Mouse (Mus musculus) thymus, postnatal 0 days (tissue): Measurements from ENCODE around the gene Dpyd. TPM values are rescaled to one million over a fixed set of nuclear protein-coding genes. Genes with fewer than 3 reads are reported as not detected.

Source experiments
- DNase-seq: peaks from one replicate; pipeline ENCODE4 v3.0.0-alpha.2; 2015; ENCODE audit warnings: low spot score
- polyA plus RNA-seq: library from polyadenylated mRNA; unstranded; fragments of >200 nt; fragmentation: Nextera tagmentation; extraction: Ambion mirVana; gene quantifications from 2 replicates; pipeline ENCODE4 v1.2.1, GENCODE M21; 2015

The Dpyd gene
- polyA plus RNA-seq, result 3.2 and 3.3 TPM in 2 replicates

DNA sequence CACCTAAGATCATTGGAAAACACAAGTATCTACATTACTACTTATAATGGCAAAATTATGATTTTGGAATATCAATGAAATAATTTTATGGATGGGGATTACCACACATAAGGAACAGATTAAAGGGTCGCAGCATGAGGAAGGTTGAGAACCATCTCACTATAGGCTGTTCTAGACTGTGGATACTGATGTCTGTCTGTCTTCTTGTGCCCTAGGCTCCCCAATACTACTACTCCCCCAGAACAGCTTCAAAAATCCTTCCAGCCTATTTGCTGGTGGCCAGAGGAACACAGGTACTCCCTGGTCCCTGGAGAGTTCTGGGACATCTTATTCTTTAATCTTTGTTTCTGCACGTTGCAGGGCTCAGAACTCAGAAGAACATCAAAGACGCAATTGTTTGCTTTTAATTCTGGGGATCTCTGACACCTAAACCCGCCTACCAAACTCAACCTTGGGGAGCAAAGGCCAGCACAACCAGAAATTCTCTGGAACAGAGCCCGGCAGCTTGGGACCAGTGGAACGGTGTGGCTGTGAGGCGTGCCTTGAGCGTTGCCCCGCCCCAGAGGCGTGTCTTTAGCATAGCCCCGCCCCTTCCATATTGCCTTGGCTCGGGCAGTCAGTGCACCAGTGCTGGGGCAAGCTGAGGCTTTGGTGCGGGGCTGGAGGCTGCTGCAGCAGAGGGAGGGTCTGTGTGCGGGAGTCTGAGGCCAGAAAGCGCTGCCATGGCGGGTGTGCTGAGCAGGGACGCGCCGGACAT is at the start of gene Dpyd:
Dpyd (plus strand) TSS at position 576 of the 757 bp plus-strand sequence.
- DNase-seq, result no peak

DNA sequence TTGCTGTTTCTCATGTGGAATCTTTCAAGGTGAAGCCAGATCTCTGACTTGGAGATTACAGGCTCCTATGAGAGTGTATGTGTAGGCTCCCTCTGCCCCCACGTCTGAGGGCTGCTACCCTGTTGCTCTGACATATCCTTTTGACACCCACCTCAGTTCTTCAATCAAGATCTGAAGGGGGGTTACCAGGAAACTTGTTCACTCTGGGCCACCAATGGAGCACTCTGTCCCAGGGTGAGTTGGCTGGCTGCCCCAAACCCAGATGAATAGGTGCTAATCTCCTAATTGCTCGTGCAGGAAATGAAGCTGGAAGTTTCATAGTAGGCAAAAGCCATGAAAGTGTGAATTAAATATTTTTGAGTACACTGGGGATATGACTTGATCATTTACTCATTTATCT is 24.3 kb upstream of the Dpyd start:
- DNase-seq, result no peak

DNA sequence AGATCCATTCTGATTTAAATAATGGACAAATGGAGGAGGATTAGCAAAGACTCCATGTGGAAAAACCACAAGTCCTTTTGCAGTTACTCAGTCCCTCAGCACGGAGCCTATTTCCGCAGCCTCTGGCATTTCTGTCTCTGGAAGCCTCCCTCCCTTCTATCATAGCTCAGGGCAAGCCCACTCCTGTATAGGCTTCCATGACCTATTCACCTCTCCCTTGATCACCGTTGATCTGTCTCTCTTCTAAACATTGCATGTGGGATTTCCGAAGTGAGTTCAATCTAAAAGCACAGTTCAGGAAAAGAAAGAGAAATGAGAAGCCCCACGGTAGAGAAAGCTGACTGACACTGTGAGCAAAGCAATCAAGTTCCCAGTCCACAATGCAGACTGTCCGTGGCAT is 20.2 kb upstream of the Dpyd start:
- no peak for DNase-seq

DNA sequence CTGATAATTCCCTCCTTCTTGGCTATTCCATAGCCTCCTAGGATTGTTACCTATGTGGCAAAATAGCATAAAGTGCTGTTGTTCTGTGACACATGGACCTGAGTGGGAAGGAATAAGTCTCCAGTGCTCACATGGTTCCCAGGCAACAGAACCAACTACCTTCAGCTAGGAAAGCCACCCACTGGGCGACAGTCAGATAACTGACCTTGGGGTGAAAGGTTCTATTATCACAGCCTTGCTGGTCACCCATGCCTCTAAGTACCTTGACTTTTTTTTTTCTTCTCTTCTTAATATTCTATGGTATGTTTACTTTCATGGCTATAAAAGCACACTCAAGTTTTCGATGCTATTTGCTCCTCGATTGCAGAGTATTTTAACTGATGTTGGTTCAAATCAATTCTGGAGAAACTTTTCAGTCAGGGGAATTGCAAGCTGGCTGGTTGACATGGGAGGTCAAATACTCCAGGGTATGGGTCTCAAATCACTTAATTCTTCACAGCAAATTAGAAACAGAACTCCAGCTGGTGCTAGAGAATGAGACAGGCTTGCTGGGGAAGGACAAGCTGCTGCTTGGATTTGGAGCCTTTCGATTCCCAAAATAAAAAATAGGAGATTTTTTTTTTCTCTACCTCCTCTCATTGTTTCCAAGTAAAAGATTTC is 14.2 kb upstream of the Dpyd start:
- no peak for DNase-seq

DNA sequence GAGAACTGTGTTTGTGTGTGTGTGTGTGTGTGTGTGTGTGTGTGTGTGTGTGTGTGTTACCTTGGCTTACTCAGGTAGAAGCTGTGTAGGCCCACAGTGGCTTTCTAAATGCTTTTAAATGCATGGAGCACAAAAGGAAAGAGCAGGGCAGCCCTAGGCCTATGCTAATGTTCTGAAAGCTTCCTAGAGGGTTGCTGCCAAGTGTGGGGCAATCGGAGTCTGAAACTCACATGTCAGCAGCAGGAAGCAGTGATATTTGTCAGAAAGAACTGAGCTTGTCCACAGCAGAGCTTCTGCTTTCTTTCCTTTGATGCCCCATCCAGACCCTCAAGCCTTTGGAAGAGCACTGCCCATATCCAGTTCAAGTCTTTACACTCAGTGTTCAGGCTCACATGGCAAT is 4.3 kb upstream of the Dpyd start:
- DNase-seq, result no peak

DNA sequence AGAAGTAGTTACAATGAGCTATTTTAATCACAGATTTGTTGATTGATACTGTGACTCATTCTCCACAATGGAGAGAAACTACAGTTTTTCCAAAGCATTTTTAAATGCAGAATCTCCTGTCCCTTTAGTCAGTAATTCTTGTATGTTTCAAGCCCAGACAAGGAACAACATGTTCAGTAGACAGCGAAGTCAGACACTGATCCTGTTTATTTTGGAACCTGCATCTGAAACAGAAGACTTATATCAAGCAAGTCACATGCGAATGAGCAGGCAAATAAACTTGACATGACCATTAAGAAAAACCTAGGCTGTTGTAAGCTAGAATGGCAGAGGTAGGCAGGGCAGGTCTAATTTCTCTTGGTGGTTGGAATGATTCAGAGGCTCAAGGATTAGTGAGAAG is 2.0 kb upstream of the Dpyd start:
- no peak for DNase-seq

DNA sequence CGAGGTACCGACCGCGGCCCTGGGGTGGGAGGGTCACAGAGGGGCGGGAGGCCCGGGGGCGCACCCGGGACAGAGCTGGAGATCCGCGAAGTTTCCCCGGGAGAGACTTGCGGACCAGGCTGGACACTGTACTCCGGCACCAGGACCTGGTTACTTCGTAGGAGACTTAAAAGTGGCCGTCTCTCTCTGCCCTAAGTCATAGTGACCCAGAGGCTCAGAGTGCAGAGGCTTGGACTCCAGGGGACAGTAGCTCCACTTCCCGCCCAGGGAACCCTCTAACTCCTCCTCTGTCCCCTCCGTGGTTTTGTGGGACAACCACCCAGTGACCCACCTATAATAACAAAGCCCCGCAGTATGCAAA is 362 bp downstream of the Dpyd start:
- DNase-seq, result no peak

DNA sequence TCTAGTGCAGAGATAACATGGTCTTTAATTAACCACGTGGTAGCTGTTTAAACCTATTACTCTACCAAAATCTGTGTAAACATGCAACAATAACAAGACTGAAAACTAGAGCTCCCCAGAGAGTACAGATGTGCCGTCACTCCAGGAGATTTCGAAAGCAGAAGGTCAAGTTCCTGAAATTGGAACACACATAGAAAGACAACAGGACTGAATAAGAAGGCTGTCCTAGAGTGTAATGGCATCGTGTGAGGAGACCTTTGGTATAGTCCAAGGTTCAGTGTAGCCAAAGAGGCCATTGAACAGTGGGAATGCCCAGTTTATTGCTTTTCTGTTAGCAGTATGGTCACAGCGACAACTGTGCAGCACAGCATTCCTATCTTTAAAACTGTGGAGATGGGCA is 4.8 kb downstream of the Dpyd start:
- DNase-seq, result no peak

DNA sequence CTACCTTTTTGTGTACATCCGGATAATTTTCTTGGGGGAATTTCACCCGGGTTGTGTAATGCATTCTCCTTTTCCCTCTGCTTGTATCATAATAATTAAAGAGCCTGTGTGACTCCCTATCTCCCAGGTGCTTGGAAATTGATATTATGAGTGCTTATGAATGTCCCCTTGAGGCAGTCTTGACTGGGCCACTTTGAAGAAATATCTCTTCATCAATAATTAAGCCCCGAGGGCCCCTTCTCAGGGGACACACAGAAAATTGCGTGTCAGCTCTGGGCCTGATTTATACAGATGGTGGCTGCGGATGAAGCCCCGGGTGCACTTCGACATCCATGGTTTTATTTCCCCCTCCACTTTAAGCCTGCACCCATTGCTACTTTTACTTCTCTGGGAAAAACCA is 8.3 kb downstream of the Dpyd start:
- DNase-seq, result no peak

DNA sequence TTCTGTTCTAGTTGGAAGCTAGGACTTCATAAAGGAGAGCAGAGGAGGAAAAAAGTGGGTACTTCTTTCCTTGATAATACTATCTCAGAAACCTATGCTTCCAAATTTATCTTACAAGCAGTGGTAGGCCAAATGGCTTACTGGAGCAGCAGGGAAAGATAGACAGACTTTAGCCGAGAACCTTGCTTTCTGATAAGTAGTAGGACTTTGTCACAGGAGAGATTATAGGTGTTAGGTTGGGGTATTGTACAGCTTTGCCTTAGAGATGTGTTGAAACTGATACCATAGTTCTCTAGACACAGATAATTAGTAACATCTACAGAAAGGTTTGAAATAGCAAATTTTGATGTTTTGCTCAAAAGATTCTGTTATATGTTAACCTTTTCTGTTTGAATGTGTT is 28.6 kb downstream of the Dpyd start:
- DNase-seq, result no peak

DNA sequence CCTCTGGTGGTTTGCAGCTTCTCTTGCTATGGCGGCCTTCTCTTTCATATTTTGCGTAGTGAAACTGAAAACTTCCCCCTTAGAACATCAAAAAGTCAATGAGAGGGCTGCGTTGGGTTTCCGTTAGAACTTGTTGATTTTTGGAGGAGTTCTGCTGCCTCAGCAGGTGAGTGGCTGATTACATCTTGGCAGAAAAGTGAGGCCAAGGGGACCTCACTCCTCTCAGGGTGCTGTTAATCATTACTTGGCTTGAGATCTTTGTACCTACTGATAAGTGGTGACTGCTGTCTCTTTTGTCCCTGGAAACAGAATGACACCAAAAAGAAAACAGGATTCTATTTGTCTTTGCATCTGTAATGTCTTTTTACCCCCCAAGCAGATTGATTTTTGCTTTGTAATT is 32.9 kb downstream of the Dpyd start:
- no peak for DNase-seq

DNA sequence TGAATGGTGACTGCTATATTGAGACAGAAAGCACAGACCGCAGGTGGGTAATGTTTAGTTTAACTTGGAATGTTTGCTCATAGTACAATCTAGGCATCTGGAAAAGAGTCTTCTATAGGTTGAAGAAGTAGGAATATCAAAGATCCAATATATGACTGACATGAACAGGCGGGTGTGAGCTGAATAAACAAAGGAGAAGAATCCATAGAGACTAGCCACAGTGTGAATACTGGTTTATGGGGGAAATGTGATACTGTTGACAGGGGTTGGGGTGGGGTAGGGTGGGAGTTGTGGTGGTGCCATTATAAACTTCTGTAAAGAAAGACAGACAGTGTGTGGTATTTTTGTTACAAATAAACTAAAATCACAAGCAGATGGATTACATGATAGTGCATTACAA is 33.8 kb downstream of the Dpyd start:
- DNase-seq, result no peak

DNA sequence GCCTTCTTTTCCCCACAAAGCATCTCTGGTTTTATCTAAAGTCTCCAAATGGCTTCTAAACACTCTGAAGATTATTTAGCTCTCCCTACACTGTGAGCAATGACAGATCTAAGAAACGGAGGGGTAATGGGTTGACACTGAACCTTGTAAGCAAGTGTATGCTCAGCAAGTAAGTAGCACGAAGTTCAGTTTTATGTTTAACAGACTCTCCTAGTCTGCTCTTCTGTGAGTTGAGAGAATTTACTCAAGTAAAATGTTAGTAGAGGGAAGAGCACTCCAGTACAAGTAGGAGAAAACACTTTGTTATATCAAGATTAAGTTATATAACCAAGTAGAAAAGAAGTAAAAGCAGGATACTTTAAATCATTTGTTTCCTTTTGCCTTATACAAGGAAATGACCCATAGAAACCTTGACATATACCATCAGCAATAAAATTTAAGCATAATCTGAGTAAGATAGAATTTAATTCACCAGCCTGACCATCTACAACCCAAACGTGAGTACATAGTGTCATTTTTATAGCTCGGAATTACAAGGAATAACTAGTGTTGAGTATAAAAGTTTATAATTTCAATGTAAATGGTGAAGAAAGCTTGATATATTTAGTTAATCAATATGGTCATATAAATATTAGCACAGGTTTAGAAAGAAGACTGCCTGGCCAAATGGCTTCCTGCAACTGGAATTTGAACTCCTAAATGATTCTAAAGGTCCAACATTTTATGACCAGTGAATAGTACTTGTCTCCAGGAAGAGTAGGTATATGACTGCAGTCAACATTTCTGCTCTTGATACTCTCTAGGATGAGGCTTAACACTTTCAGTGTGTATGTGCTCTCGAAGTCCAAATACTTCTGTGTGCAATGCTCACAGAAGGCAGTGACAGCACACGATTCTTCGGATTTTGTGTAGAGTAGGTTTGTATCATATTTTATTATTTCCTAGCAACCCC is 40.0 kb downstream of the Dpyd start:
- DNase-seq, result no peak

DNA sequence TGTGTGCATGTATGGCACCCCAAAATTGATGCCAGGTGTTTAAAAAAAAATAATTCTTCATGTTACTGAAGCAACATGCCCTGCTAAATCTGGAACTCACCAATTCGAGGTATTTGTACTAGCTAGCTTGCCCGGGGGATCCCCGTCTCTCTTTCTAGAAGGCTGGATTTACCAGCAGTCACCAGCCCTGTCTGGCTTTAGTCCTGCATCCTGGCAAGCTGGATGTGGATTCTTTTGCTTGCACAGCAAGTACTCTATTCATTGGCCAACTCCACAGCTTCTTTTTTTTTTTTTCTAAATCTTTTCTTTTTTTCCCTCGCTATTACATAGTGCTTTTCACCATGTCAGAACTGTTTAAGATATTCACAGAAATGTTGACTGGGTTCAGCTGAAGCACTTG is 46.8 kb downstream of the Dpyd start:
- no peak for DNase-seq

DNA sequence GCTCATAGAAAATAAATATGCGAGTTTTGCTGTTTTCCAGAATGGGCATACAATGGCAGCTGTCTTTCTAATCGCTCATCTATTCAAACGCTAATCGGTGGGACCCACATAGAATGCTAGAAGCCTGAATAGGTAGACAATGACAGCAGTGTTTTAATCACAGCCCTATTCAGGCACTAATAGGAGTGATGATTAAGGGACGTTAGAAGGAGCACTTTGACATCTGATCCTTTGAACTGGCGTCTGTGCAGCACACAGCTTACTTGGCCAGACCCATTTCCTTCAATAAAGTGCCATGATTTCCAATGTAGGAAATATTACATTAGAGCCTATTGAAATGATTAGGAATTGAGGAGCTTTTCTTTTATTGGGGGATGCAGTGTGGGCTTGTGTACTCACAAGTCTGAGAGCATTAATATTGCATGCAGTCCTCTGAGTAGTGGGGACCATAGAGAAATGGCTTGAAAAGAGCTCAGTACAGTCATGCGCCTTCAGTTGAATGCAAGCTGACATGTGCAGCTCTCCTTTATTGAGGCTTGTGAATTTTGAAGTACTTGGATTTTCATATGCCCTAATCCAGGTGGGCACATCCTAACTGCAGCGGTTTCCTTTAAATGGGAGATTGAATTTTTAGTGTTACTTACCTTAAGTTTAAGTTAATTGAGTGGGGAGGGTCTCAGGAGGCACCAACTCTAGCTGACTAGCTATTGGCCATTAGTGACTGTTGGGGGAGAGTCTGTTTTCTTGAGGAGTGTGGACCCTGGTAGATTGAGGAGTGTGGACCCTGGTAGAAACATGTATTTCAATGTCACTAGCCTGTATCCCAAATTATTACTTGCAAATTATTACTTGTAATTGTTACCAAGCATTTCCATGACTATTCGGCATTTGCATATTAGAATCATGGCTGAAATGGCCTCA is 64.8 kb downstream of the Dpyd start:
- no peak for DNase-seq

DNA sequence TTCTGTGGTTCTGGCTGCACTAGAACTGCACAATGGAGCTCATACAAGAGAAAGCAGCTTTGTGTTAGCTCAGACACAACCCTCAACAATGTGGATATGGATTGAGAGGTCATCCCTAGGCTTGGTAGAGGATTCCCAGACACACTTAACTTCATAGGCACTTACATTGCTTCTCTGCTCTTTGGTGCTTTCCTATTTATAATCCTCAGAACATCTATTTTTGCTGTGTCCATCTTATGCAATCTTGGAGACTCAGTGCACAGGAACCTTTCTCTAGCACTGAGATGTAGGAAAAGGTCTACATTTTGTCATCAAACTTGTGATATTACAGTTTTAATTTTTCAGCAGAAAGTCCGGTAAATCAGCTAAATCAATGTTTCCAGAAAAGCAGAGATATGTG is 67.8 kb downstream of the Dpyd start:
- DNase-seq, result no peak

DNA sequence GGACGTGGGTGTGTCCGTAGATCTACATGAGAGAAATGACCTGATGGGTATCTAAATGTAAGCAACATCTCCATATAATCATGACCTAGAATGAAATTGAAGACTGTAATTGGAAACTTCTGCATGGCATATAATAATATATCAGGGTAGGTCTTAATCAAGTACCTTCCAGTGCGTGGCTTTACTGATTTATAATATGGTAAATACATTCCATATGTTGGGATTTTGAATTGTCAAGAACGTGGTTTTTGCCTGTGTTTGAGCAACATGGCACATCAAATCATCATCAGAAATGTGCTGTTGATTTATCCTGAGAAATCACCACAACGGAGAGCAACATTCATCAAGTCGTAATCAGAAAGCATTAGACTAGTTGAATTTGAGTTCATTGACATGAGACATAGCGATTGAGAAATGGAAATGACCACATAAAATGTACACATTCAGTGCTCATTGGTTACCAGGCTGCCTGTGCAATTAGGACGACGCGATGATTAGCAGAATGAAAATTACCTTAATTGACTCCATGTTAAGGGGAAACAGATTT is 84.2 kb downstream of the Dpyd start:
- DNase-seq, result no peak

DNA sequence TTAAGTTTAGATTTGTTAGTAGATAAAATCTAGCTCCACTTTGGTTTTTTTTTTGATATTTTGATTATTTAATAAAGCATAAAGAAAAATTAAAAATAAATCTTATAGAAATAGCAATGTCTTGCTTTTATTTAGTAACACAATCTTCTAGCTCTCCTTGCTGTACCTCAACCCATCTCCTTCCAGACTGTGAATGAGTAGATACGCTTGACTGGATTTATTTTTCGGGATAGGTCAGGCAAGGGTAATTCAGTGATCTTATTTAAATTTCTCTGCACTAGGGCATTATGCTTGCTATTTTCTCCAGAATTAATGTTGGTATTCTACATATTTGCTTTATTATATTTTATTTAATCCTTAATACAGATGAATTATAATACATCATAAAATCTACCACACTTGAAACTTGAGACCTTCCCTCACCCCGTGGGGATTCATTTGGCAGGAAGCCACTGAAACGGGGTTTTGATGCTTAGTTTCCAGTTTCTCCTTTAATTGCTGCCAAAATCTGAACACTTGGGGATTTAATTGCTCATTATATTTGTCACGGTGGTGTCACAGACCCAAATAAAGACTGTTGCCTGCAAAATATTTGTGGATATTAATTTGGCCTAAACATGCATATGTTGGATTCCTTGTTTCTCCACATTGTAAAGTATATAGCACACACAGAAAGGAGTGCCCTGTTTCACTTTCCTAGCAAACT is 102.2 kb downstream of the Dpyd start:
- no peak for DNase-seq

DNA sequence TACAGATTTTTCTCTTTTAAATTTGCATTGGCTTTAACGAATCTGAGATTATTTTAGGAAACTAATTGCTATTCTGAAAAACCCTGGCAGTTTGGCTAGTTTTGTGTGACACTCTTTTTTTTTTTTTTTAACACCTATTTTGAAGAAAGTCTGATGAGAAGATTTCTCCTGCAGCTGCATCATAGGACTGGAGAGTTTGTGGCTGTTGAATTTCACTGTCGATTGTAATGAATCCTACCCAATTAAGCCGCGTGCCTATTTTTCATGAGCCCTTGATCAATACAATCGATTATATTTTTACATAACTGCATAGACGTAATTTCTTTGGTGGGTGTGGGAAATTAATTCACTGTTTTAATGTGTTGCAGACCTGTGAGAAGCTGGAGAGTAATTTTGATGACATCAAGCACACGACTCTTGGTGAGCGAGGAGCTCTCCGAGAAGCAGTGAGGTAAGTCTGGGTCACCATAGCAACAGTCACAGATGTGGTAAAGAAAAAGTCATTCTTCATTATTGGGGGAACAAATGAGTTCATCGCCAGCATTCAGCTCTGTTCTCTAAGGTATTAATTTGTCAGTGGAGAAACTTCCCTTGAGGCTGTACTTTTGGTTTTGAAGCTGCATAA is 112.3 kb downstream of the Dpyd start:
- no peak for DNase-seq

DNA sequence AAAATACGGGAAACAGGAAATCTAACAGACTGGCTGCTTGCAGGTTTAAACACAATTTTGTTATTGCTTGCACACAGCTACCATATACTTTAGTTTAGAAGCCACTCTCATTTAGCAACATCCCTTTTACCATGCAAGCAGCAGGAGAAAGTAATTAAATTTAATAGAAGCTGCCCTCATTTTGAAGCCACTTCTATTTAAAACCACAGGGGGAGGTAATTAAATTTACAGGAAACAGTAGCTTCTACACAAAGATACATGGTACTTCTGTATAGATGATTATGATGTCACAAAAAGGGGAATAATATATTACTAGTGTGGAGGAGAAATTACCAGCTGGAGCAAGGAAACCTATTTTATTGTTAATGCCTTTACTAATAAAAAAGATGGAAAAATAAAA is 113.5 kb downstream of the Dpyd start:
- no peak for DNase-seq
